Mouse (Mus musculus): ENCODE data around the gene Glod4.
"Not testable (repeated sequence)": the region's sequence is repeated elsewhere in the genome, so short reads cannot be mapped to it uniquely, and the experiment has no call there.

Glod4 gene

GRCm38 (mm10) chr11:76258511-76258910, 15.0 kb upstream of the Glod4 start:
- DNase-seq (ENCODE audit: low spot score in 2 of 2) = no peak

GRCm38 (mm10) chr11:76257386-76257785, 13.9 kb upstream of the Glod4 start:
- DNase-seq (ENCODE audit: low spot score in 2 of 2) = no peak

GRCm38 (mm10) chr11:76256129-76256528, 12.6 kb upstream of the Glod4 start:
- DNase-seq (ENCODE audit: low spot score in 2 of 2) = no peak

- no peak for DNase-seq (ENCODE audit: low spot score in 2 of 2)
Observed at GRCm38 (mm10) chr11:76255431-76256001, 12.0 kb upstream of the Glod4 start.

- no peak for DNase-seq (ENCODE audit: low spot score in 2 of 2)
Observed at GRCm38 (mm10) chr11:76253918-76254264, 10.4 kb upstream of the Glod4 start.

- DNase-seq (ENCODE audit: low spot score in 2 of 2) = peak; percentile 77 to 87
Observed at GRCm38 (mm10) chr11:76253145-76253917, 9.8 kb upstream of the Glod4 start.

GRCm38 (mm10) chr11:76252036-76252435, 8.5 kb upstream of the Glod4 start:
- DNase-seq (ENCODE audit: low spot score in 2 of 2) = no peak

- no peak for DNase-seq (ENCODE audit: low spot score in 2 of 2)
Observed at GRCm38 (mm10) chr11:76247239-76247638, 3.7 kb upstream of the Glod4 start.

- no peak for DNase-seq (ENCODE audit: low spot score in 2 of 2)
Observed at GRCm38 (mm10) chr11:76246439-76246838, 2.9 kb upstream of the Glod4 start.

GRCm38 (mm10) chr11:76243811-76244546, 454 bp upstream of the Glod4 start:
- no peak for DNase-seq (ENCODE audit: low spot score in 2 of 2)

- DNase-seq (ENCODE audit: low spot score in 2 of 2) = no peak
Observed at GRCm38 (mm10) chr11:76239750-76240149, 3.8 kb downstream of the Glod4 start.

- DNase-seq (ENCODE audit: low spot score in 2 of 2) = no peak
Observed at GRCm38 (mm10) chr11:76236136-76236535, 7.4 kb downstream of the Glod4 start.

GRCm38 (mm10) chr11:76225051-76225450, 18.5 kb downstream of the Glod4 start:
- DNase-seq (ENCODE audit: low spot score in 2 of 2) = no peak

GRCm38 (mm10) chr11:76224631-76225030, 18.9 kb downstream of the Glod4 start:
- no peak for DNase-seq (ENCODE audit: low spot score in 2 of 2)

GRCm38 (mm10) chr11:76217390-76217800, 26.1 kb downstream of the Glod4 start, which contains the start of the genes Dbil5 and Gemin4:
TSS of gene Dbil5 (plus strand) at chr11:76217608.
TSS of gene Gemin4 (minus strand) at chr11:76217664.
- DNase-seq (ENCODE audit: low spot score in 2 of 2) = peak; percentile 96 to 99

- DNase-seq (ENCODE audit: low spot score in 2 of 2) = peak in 1 of 2 experiments; percentile 23
Observed at GRCm38 (mm10) chr11:76216681-76217389, 26.7 kb downstream of the Glod4 start.

- DNase-seq (ENCODE audit: low spot score in 2 of 2) = no peak
Observed at GRCm38 (mm10) chr11:76216049-76216540, 27.4 kb downstream of the Glod4 start.

- DNase-seq (ENCODE audit: low spot score in 2 of 2) = no peak
Observed at GRCm38 (mm10) chr11:76215011-76215410, 28.5 kb downstream of the Glod4 start.

- DNase-seq (ENCODE audit: low spot score in 2 of 2) = no peak
Observed at GRCm38 (mm10) chr11:76213841-76214240, 29.7 kb downstream of the Glod4 start.

- not testable (repeated sequence) for DNase-seq (ENCODE audit: low spot score in 2 of 2)
Observed at GRCm38 (mm10) chr11:76211595-76211994, 31.9 kb downstream of the Glod4 start.

GRCm38 (mm10) chr11:76210228-76210985, 33.1 kb downstream of the Glod4 start:
- no peak for DNase-seq (ENCODE audit: low spot score in 2 of 2)

Measured in spleen, postnatal 4 days (tissue).